Mouse (Mus musculus) forebrain, embryonic 10.5 days (tissue): Measurements from ENCODE around the gene Siva1. TPM values are rescaled to one million over a fixed set of nuclear protein-coding genes. Genes with fewer than 3 reads are reported as not detected.

ENCODE experiments used
- DNase-seq: peaks from one replicate; pipeline ENCODE4 v3.0.0-alpha.2; 2017; ENCODE audit warnings: low spot score; ENCODE audit errors: extremely low spot score
- H3K27ac ChIP-seq: fragments of 300-500 bp; sonication (generic); 2 replicates; pipeline ENCODE4 v1.5.1; 2016; ENCODE audit warnings: mild to moderate bottlenecking
- H3K27me3 ChIP-seq: fragments of 300-500 bp; sonication (generic); 2 replicates; pipeline ENCODE4 v1.6.1; 2016; ENCODE audit warnings: mild to moderate bottlenecking; ENCODE audit not compliant: poor library complexity, severe bottlenecking
- H3K36me3 ChIP-seq: fragments of 300-500 bp; sonication (generic); replicated peaks from 2 replicates; pipeline ENCODE4 v1.6.1; 2016; ENCODE audit warnings: mild to moderate bottlenecking, moderate library complexity
- H3K4me1 ChIP-seq: fragments of 300-500 bp; sonication (generic); 2 replicates; pipeline ENCODE4 v1.6.1; 2016
- H3K4me3 ChIP-seq: fragments of 300-500 bp; sonication (generic); 2 replicates; pipeline ENCODE4 v1.5.1; 2016; ENCODE audit warnings: mild to moderate bottlenecking, moderate library complexity
- H3K9me3 ChIP-seq: fragments of 300-500 bp; sonication (generic); 2 replicates; pipeline ENCODE4 v1.6.1; 2016; ENCODE audit warnings: mild to moderate bottlenecking, moderate library complexity
- WGBS: fragments of 180-500 bp; shearing (Covaris S2); methylation state at CpG from one replicate; pipeline ENCODE4 v1.1.7; 2016; 5-methylcytosine and 5-hydroxymethylcytosine counted together
- polyA plus RNA-seq: library from polyadenylated mRNA; unstranded; fragments of >200 nt; fragmentation: Nextera tagmentation; extraction: Ambion mirVana; gene quantifications from 2 replicates; pipeline ENCODE4 v1.2.1, GENCODE M21; 2016

The Siva1 gene
- 361 and 369 TPM in 2 replicates for polyA plus RNA-seq

DNA sequence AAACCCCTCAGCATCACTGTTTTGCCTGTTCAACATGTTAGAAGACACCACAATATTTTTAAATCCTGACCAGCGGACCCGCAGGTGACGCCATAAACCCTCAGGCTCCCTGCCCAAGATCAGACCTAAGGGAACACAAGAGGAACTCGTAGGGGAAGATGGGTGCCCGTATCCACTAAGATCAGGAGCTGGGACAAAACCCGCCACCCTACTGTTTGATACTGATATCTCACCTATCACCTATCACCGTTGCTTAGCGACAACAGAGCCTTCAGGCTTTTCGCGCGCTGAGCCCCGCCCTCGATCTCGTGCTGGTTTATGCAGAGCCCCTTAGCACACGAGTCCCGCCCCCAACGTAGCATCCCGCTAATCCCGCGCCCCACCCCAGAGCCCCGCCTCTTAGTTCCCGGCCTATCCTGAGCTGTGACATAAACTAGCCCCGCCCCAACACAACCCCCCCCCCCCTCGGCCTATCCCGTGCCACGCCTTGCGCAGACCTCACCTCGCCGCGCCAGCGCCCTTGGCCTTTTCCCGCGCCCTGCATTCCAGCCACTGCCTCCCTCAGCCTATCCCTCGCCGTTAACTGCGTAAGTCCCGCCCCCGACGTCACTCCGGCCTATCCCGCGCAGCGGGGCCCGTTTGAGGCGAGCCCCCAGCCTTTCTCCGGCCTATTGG, at the start of gene Siva1:
TSS of gene Siva1 (plus strand) at position 500 of the 675 bp plus-strand sequence.
- Histone ChIP-seq H3K9me3 (no peaks in the 10 kb centered on the region), H3K27me3 (peaks cover 7% of the 10 kb centered on the region; the same call in 1 of the 2 replicates), H3K27ac (peak within 1 kb of the TSS; percentile 94), H3K36me3 (peaks cover 29% of the 10 kb centered on the region), H3K4me3 (peak within 1 kb of the TSS; percentile 73), H3K4me1 (peaks cover 35% of the 10 kb centered on the region)
- 2% methylated on average over 45 of the region's 46 CpGs for WGBS
- DNase-seq, result peak; percentile 100

DNA sequence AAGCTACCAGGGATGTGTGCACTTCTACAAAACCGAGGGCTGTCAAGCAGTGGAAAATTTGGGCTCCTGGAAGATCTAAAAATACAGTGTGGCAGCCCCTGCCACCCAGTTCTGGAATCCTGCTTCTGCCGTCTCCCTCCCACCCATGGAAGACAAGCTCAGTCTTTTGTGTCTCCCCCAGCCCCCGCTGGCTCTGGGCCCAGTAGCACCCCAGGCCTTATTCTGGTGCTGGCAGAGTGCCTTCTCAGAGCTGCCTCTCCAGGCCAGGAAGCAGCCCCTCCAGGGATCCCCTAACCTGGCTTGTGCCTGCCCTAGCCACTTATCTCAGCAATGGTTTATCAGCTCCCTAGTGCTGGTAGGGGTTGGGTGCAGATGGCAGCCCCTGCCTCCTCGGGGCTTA, 49.5 kb upstream of the Siva1 start:
- Histone ChIP-seq H3K9me3 (no peaks in the 10 kb centered on the region), H3K4me1 (peaks cover 47% of the 10 kb centered on the region), H3K27me3 (peaks cover 15% of the 10 kb centered on the region), H3K27ac (0 out of 2 replicates have a peak overlapping the region, but pooled peaks have one; percentile 2), H3K36me3 (no peaks in the 10 kb centered on the region), H3K4me3 (no peak overlapping the region)
- WGBS, result 66% methylated on average over 4 of the region's 4 CpGs
- DNase-seq, result no peak

DNA sequence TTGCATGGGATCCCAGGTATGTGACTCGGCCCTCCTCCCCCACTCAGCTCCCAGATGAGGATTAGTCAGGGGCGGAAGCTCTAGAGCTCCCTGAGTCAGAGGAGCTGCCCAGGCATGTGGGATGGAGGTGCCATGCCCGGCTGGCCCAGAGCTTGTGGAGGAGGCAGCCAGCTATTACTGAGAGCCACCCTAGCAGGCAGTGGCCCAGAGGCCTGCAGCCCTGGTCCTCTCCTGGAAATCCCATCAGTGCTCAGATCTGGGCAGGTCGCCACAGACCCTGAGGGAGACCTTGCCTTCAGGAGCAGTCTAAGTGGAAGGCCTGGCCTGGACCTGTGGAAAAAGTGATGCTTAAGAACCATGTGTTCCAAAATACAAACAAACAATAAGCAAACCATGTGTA, 48.9 kb upstream of the Siva1 start:
- H3K9me3 ChIP-seq, result no peaks in the 10 kb centered on the region
- H3K36me3 ChIP-seq, result no peaks in the 10 kb centered on the region
- H3K4me1 ChIP-seq, result peaks cover 50% of the 10 kb centered on the region
- H3K4me3 ChIP-seq, result no peak overlapping the region
- H3K27me3 ChIP-seq, result peaks cover 8% of the 10 kb centered on the region
- 66% methylated on average over 4 of the region's 4 CpGs for WGBS
- H3K27ac ChIP-seq, result no peak overlapping the region
- no peak for DNase-seq

DNA sequence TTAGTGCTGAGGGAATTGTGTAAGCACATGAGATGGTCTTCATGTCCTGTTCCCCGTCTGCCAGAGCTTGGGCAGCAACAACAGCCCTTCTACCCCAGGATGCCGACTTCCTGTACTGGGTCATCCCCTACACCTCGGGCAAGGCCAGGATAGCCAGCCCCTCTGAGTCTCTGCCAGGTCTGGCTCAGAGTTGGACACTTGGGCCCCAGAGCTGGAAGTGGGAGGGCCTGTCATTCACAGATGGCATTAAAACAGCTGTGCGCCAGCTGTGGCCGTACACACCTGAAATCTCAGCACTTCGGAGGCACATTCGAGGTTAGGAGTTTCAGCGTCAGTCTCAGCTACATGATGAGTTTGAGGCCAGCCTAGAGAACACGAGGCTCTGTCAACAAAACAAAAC, 48.0 kb upstream of the Siva1 start:
- H3K4me1 ChIP-seq, result peaks cover 52% of the 10 kb centered on the region
- WGBS, result 77% methylated on average over 9 of the region's 9 CpGs
- H3K9me3 ChIP-seq, result no peaks in the 10 kb centered on the region

DNA sequence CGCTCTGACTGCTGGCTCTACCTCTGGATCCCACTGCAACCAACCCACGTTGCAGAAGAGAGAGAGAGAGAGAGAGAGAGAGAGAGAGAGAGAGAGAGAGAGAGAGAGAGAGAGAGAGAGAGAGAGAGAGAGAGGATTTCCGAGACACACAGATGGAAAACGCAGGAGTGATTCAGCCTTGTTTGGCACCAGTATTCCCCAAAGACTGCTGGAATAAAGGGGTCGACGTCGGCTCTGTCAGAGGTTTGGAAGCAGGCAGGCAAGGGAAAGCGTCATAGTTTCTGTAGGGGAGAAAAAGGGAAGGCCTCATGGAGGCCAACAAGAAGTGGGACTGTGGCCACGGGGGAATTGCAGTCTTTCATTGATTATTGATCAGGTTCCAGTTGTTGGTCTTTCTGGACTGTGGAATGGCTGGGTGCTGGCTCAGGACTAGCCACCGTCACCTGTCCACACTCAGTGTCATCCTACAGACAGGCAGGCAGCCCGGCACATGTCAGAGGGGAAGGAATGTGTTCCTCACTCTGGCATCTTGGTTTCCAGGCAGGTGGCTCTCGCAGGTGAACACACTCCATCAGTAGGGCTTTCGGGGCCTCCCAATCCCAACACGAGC, 47.5 kb upstream of the Siva1 start:
- no peaks in the 10 kb centered on the region for H3K36me3 ChIP-seq
- no peaks in the 10 kb centered on the region for H3K27me3 ChIP-seq
- H3K9me3 ChIP-seq, result no peaks in the 10 kb centered on the region
- H3K4me1 ChIP-seq, result peaks cover 53% of the 10 kb centered on the region
- WGBS, result 82% methylated on average over 14 of the region's 14 CpGs
- no peak overlapping the region for H3K27ac ChIP-seq
- H3K4me3 ChIP-seq, result no peak overlapping the region
- no peak for DNase-seq

More for the DNA sequence above, 48.0 kb upstream of the Siva1 start:
- DNase-seq, result no peak
- Histone ChIP-seq H3K36me3 (no peaks in the 10 kb centered on the region), H3K4me3 (no peak overlapping the region), H3K27ac (no peak overlapping the region), H3K27me3 (no peaks in the 10 kb centered on the region; the same call in 1 of the 2 replicates)

DNA sequence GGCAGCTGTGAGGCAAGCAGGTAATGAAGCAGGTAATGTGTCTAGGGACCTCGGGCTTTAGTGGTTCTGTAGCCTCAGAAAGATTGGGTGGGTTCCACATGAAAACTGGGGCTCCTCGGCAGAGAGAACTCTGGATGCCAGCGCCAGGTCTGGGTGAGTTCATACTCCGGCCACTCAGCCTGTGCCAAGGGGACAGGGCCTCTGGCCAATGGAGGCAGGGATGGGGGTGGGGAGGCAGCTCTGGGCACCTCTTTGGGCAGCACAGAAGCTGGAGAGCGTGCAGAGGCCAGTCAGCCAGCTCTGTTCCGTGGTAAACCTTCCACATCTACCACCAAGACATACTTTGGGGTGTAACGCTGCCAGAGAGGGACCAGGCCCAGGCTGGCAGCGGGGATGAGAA, 46.9 kb upstream of the Siva1 start:
- Histone ChIP-seq H3K27me3 (no peaks in the 10 kb centered on the region), H3K27ac (no peak overlapping the region), H3K4me1 (peaks cover 47% of the 10 kb centered on the region), H3K4me3 (no peak overlapping the region), H3K36me3 (no peaks in the 10 kb centered on the region), H3K9me3 (no peaks in the 10 kb centered on the region)
- 89% methylated on average over 8 of the region's 8 CpGs for WGBS
- DNase-seq, result no peak

DNA sequence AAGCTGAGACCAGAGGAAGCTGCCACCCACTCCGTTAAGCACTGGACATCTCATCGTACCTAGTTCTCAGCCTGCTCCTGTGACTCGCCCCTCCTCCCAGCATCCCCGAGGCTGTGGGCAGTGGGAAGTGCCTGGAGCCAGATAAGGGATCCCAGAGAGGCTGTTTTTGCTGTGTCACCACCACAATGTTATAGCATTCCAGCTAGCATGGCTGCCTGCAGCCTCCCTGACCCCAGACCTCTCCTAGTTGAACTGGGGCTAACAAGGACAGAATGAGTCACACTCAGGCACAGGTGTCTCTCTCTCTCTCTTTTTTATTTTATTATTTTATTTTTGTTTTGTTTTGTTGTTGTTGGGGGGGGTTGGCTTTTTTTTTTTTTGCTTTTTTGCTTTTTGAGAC, 45.3 kb upstream of the Siva1 start:
- H3K9me3 ChIP-seq, result no peaks in the 10 kb centered on the region
- no peaks in the 10 kb centered on the region; the same call in 1 of the 2 replicates for H3K36me3 ChIP-seq
- 47% methylated on average over 4 of the region's 4 CpGs for WGBS
- no peak overlapping the region for H3K4me3 ChIP-seq
- H3K4me1 ChIP-seq, result peaks cover 31% of the 10 kb centered on the region
- H3K27ac ChIP-seq, result no peak overlapping the region
- no peaks in the 10 kb centered on the region for H3K27me3 ChIP-seq
- no peak for DNase-seq

DNA sequence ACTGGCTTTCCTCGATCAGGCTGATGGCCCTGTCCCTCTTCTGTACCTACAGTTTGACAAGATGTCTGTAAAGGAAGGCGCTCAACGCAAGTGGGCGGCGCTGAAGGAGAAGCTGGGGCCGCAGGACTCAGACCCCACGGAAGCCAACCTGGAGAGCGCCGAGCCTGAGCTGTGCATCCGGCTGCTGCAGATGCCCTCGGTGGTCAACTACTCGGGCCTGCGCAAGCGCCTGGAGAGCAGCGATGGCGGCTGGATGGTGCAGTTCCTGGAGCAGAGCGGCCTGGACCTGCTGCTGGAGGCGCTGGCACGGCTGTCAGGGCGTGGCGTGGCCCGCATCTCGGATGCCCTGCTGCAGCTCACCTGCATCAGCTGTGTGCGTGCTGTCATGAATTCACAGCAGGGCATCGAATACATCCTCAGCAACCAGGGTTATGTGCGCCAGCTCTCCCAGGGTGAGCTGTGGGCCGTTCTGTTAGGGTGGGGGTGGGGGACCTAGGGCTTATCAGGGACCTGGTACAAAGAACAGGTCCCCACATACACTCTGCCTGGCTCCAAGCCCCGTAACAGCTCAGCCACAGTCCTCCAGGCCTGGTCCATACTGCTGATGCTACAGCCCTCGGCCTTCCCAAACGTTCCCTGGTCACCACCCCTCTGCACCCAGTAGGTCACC, 44.4 kb upstream of the Siva1 start:
- no peak for DNase-seq
- no peaks in the 10 kb centered on the region; the same call in 1 of the 2 replicates for H3K36me3 ChIP-seq
- 76% methylated on average over 30 of the region's 30 CpGs for WGBS
- 0 out of 2 replicates have a peak overlapping the region, but pooled peaks have one; percentile 15 for H3K27ac ChIP-seq
- no peaks in the 10 kb centered on the region for H3K9me3 ChIP-seq
- peaks cover 25% of the 10 kb centered on the region for H3K4me1 ChIP-seq
- H3K4me3 ChIP-seq, result no peak overlapping the region
- H3K27me3 ChIP-seq, result no peaks in the 10 kb centered on the region

DNA sequence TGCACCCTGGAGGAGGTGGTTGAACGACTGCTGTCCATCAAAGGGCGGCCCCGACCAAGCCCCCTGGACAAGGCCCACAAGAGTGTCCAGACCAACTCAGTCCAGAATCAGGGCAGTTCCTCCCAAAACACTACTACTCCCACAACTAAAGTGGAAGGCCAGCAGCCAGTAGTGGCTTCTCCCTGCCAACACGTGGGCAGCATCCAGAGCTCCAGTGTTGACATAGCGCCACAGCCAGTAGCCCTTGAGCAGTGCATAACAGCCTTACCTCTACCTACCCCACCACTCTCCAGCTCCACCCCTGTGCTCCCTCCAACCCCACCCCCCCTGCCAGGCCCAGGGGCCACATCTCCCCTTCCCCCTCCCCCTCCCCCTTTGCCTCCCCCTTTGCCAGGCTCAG, 40.5 kb upstream of the Siva1 start:
- peaks cover 23% of the 10 kb centered on the region for H3K4me1 ChIP-seq
- no peak for DNase-seq
- 84% methylated on average over 5 of the region's 5 CpGs for WGBS
- H3K27me3 ChIP-seq, result no peaks in the 10 kb centered on the region
- no peaks in the 10 kb centered on the region for H3K9me3 ChIP-seq
- H3K36me3 ChIP-seq, result no peaks in the 10 kb centered on the region; the same call in 1 of the 2 replicates
- no peak overlapping the region for H3K27ac ChIP-seq
- H3K4me3 ChIP-seq, result no peak overlapping the region

DNA sequence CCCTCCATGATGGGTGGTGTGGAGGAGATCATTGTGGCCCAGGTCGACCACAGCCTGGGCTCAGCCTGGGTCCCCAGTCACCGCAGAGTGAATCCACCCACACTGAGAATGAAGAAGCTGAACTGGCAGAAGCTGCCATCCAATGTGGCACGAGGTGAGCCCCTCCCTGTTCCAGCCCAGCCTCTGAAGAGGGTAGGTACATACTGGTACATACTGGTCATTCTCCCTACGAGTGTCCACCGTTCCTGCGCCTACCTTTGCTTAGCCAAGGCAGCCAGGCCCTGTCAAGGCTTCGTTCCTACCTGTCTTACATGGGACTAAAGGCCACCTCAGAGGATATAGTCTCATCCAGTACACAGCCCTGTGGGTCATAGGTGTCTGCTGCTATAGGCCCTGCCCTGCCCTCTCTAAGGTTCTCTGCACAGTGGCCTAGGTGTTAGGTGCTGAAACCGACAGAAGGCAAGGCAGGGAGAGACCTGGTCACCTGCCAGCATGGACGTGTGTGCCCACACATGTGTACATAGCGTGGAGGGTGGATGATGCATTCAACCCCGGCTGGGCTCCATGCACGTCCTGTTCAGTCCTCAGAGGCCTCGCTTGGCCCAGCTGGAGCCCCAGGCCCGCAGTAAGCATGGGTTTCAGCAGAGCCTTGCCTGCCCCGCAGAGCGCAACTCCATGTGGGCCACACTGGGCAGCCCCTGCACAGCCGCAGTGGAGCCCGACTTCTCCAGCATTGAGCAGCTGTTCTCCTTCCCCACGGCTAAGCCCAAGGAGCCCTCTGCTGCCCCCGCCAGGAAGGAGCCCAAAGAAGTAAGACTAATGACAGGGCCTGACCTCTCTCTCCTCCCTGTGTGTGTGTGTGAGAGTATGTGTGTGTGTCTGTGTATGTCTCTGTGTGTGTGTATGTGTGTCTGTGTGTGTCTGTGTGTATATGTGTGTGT, 39.5 kb upstream of the Siva1 start:
- H3K27ac ChIP-seq, result peak overlapping the region; percentile 59
- no peaks in the 10 kb centered on the region for H3K27me3 ChIP-seq
- H3K4me1 ChIP-seq, result peaks cover 17% of the 10 kb centered on the region
- no peaks in the 10 kb centered on the region for H3K9me3 ChIP-seq
- H3K36me3 ChIP-seq, result no peaks in the 10 kb centered on the region; the same call in 1 of the 2 replicates
- peak; percentile 62 for DNase-seq
- H3K4me3 ChIP-seq, result no peak overlapping the region
- WGBS, result 69% methylated on average over 20 of the region's 20 CpGs

DNA sequence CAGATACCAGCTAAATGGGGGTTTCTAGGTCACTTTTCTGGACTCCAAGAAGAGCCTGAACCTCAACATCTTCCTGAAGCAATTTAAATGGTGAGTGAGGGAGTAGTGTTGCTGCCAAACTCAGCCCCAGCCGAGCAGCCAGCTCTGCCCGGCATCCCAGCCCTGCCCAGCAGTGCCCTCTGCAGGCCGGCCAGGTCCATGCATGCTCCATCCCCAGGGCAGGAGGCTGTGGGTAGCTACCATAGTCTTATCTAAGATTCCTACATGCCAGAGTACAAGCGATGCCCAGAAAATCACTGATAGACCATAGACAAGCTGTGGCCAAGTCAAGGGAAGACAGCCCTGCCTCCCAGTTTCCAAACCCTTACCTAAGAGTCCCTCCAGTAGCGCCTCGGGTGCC, 38.7 kb upstream of the Siva1 start:
- Histone ChIP-seq H3K9me3 (no peaks in the 10 kb centered on the region), H3K27me3 (no peaks in the 10 kb centered on the region), H3K4me3 (no peak overlapping the region), H3K4me1 (peaks cover 13% of the 10 kb centered on the region), H3K36me3 (peaks cover 2% of the 10 kb centered on the region; the same call in 1 of the 2 replicates), H3K27ac (no peak overlapping the region)
- peak; percentile 64 for DNase-seq
- WGBS, result 45% methylated on average over 6 of the region's 6 CpGs

DNA sequence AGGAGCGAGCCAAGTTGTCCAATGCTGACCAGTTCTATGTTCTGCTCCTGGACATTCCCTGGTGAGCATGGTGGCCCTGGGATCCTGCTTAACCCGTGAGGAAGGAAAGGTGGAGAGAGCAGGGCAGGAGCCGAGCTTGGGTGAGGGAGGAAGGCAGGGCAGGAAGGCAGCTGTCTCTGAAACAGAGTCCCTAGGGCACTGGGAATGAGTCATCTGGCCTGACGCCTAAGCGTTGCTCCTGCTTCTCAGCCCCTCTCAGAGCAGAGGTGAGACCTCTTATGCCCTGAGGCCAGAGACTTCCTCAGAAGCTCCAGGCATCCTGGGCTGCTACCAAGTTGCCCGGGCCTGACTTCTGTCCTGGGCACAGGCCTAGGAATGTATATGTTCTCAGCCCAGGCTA, 37.5 kb upstream of the Siva1 start:
- H3K27ac ChIP-seq, result no peak overlapping the region
- DNase-seq, result no peak
- H3K9me3 ChIP-seq, result no peaks in the 10 kb centered on the region
- peaks cover 11% of the 10 kb centered on the region for H3K4me1 ChIP-seq
- peaks cover 2% of the 10 kb centered on the region; the same call in 1 of the 2 replicates for H3K36me3 ChIP-seq
- 91% methylated on average over 6 of the region's 6 CpGs for WGBS
- H3K4me3 ChIP-seq, result no peak overlapping the region
- H3K27me3 ChIP-seq, result no peaks in the 10 kb centered on the region
